Mouse (Mus musculus): ENCODE measurements around the gene Olfr1336.

GRCm38 (mm10) chr7:6455868-6456267 is at the start of gene Olfr1336:
- TF ChIP-seq EP300 (IDR thresholded peaks at IDR 0.05; ENCODE audit: low read depth) = no peak
- no peak for TF ChIP-seq CTCF (IDR thresholded peaks at IDR 0.05; ENCODE audit: low read depth)

Data from liver, embryonic 14.5 days (tissue).